Mouse (Mus musculus): ENCODE data around the gene Dhx58. TPM values are rescaled to one million over a fixed set of nuclear protein-coding genes. Genes with fewer than 3 reads are reported as not detected.

The Dhx58 gene
- total RNA-seq (2014; rRNA removed) (8.1 and 11.9 TPM in 2 replicates), polyA plus RNA-seq (2012; rRNA removed) (9.2 and 16.3 TPM in 2 replicates)

GRCm38 (mm10) chr11:100703851-100704531, at the start of gene Dhx58:
TSS of gene Dhx58 (minus strand) at chr11:100704271.
- Histone ChIP-seq H3K9ac (ENCODE audit: low read depth, low read length) (peak within 1 kb of the TSS; percentile 69), H3K79me2 (ENCODE audit: control insufficient read depth, insufficient read depth, low read length) (no peaks in the 10 kb centered on the region), H3K27me3 (ENCODE audit: control insufficient read depth, insufficient read depth, low read length) (no peaks in the 10 kb centered on the region), H3K4me3 (ENCODE audit: insufficient read depth, low read depth, low read length) (peak within 1 kb of the TSS; percentile 46), H3K27ac (replicated peaks; ENCODE audit: insufficient read depth, low read depth, low read length) (peak within 1 kb of the TSS; percentile 76), H3K36me3 (ENCODE audit: control insufficient read depth, insufficient read depth, low read length) (peaks cover 3% of the 10 kb centered on the region; the same call in 1 of the 2 replicates), H3K4me1 (ENCODE audit: control insufficient read depth, insufficient read depth, low read length) (peaks cover 16% of the 10 kb centered on the region)
- WGBS: 26% methylated on average over 7 of the region's 7 CpGs
- peak; percentile 91 for DNase-seq (ENCODE audit: extremely low read depth, low read depth, low spot score)
- TF ChIP-seq CTCF (IDR thresholded peaks at IDR 0.05; ENCODE audit: low read depth, low read length) (no peak), POLR2A (IDR thresholded peaks at IDR 0.05; ENCODE audit: extremely low read depth, insufficient read depth, low read length) (no peak)

- H3K27ac ChIP-seq (replicated peaks; ENCODE audit: insufficient read depth, low read depth, low read length): no peak overlapping the region
- no peaks in the 10 kb centered on the region for H3K27me3 ChIP-seq (ENCODE audit: control insufficient read depth, insufficient read depth, low read length)
- no peak overlapping the region for H3K4me3 ChIP-seq (ENCODE audit: insufficient read depth, low read depth, low read length)
- no peaks in the 10 kb centered on the region for H3K36me3 ChIP-seq (ENCODE audit: control insufficient read depth, insufficient read depth, low read length)
- 0 out of 2 replicates have a peak, but pooled peaks cover 3% of the 10 kb centered on the region for H3K4me1 ChIP-seq (ENCODE audit: control insufficient read depth, insufficient read depth, low read length)
- WGBS: 69% methylated on average over 10 of the region's 10 CpGs
- no peak overlapping the region for H3K9ac ChIP-seq (ENCODE audit: low read depth, low read length)
- H3K79me2 ChIP-seq (ENCODE audit: control insufficient read depth, insufficient read depth, low read length): no peaks in the 10 kb centered on the region
- DNase-seq (ENCODE audit: extremely low read depth, low read depth, low spot score): no peak
- no peak for TF ChIP-seq POLR2A (IDR thresholded peaks at IDR 0.05; ENCODE audit: extremely low read depth, insufficient read depth, low read length)
- TF ChIP-seq CTCF (IDR thresholded peaks at IDR 0.05; ENCODE audit: low read depth, low read length): no peak
Measured at GRCm38 (mm10) chr11:100752294-100752693, 48.2 kb upstream of the Dhx58 start.

GRCm38 (mm10) chr11:100750127-100750526, 46.1 kb upstream of the Dhx58 start:
- no peak for DNase-seq (ENCODE audit: extremely low read depth, low read depth, low spot score)
- Histone ChIP-seq H3K4me3 (ENCODE audit: insufficient read depth, low read depth, low read length) (no peak overlapping the region), H3K4me1 (ENCODE audit: control insufficient read depth, insufficient read depth, low read length) (0 out of 2 replicates have a peak, but pooled peaks cover 3% of the 10 kb centered on the region), H3K79me2 (ENCODE audit: control insufficient read depth, insufficient read depth, low read length) (no peaks in the 10 kb centered on the region), H3K9ac (ENCODE audit: low read depth, low read length) (no peak overlapping the region), H3K27me3 (ENCODE audit: control insufficient read depth, insufficient read depth, low read length) (no peaks in the 10 kb centered on the region), H3K27ac (replicated peaks; ENCODE audit: insufficient read depth, low read depth, low read length) (no peak overlapping the region), H3K36me3 (ENCODE audit: control insufficient read depth, insufficient read depth, low read length) (no peaks in the 10 kb centered on the region)
- TF ChIP-seq CTCF (IDR thresholded peaks at IDR 0.05; ENCODE audit: low read depth, low read length) (no peak), POLR2A (IDR thresholded peaks at IDR 0.05; ENCODE audit: extremely low read depth, insufficient read depth, low read length) (no peak)
- WGBS: 90% methylated on average over 16 of the region's 16 CpGs

- no peak overlapping the region for H3K4me3 ChIP-seq (ENCODE audit: insufficient read depth, low read depth, low read length)
- WGBS: 45% methylated on average over 25 of the region's 25 CpGs
- H3K27me3 ChIP-seq (ENCODE audit: control insufficient read depth, insufficient read depth, low read length): no peaks in the 10 kb centered on the region
- no peaks in the 10 kb centered on the region for H3K79me2 ChIP-seq (ENCODE audit: control insufficient read depth, insufficient read depth, low read length)
- 0 out of 2 replicates have a peak, but pooled peaks cover 3% of the 10 kb centered on the region for H3K4me1 ChIP-seq (ENCODE audit: control insufficient read depth, insufficient read depth, low read length)
- no peak for DNase-seq (ENCODE audit: extremely low read depth, low read depth, low spot score)
- no peak overlapping the region for H3K9ac ChIP-seq (ENCODE audit: low read depth, low read length)
- TF ChIP-seq CTCF (IDR thresholded peaks at IDR 0.05; ENCODE audit: low read depth, low read length) (no peak), POLR2A (IDR thresholded peaks at IDR 0.05; ENCODE audit: extremely low read depth, insufficient read depth, low read length) (no peak)
- H3K36me3 ChIP-seq (ENCODE audit: control insufficient read depth, insufficient read depth, low read length): no peaks in the 10 kb centered on the region
- no peak overlapping the region for H3K27ac ChIP-seq (replicated peaks; ENCODE audit: insufficient read depth, low read depth, low read length)
Measured at GRCm38 (mm10) chr11:100749469-100749868, 45.4 kb upstream of the Dhx58 start.

- DNase-seq (ENCODE audit: extremely low read depth, low read depth, low spot score): no peak
- TF ChIP-seq POLR2A (IDR thresholded peaks at IDR 0.05; ENCODE audit: extremely low read depth, insufficient read depth, low read length) (no peak), CTCF (IDR thresholded peaks at IDR 0.05; ENCODE audit: low read depth, low read length) (no peak)
- H3K27me3 ChIP-seq (ENCODE audit: control insufficient read depth, insufficient read depth, low read length): no peaks in the 10 kb centered on the region
- no peak overlapping the region for H3K4me3 ChIP-seq (ENCODE audit: insufficient read depth, low read depth, low read length)
- H3K79me2 ChIP-seq (ENCODE audit: control insufficient read depth, insufficient read depth, low read length): no peaks in the 10 kb centered on the region
- WGBS: 81% methylated on average over 4 of the region's 4 CpGs
- no peaks in the 10 kb centered on the region for H3K36me3 ChIP-seq (ENCODE audit: control insufficient read depth, insufficient read depth, low read length)
- H3K27ac ChIP-seq (replicated peaks; ENCODE audit: insufficient read depth, low read depth, low read length): no peak overlapping the region
- H3K9ac ChIP-seq (ENCODE audit: low read depth, low read length): no peak overlapping the region
- 0 out of 2 replicates have a peak, but pooled peaks cover 3% of the 10 kb centered on the region for H3K4me1 ChIP-seq (ENCODE audit: control insufficient read depth, insufficient read depth, low read length)
Measured at GRCm38 (mm10) chr11:100748620-100749019, 44.5 kb upstream of the Dhx58 start.

GRCm38 (mm10) chr11:100747114-100747513, 43.0 kb upstream of the Dhx58 start:
- Histone ChIP-seq H3K27me3 (ENCODE audit: control insufficient read depth, insufficient read depth, low read length) (no peaks in the 10 kb centered on the region), H3K36me3 (ENCODE audit: control insufficient read depth, insufficient read depth, low read length) (no peaks in the 10 kb centered on the region), H3K79me2 (ENCODE audit: control insufficient read depth, insufficient read depth, low read length) (no peaks in the 10 kb centered on the region), H3K4me1 (ENCODE audit: control insufficient read depth, insufficient read depth, low read length) (0 out of 2 replicates have a peak, but pooled peaks cover 3% of the 10 kb centered on the region), H3K27ac (replicated peaks; ENCODE audit: insufficient read depth, low read depth, low read length) (no peak overlapping the region), H3K9ac (ENCODE audit: low read depth, low read length) (no peak overlapping the region), H3K4me3 (ENCODE audit: insufficient read depth, low read depth, low read length) (no peak overlapping the region)
- WGBS: 17% methylated on average over 5 of the region's 5 CpGs
- TF ChIP-seq POLR2A (IDR thresholded peaks at IDR 0.05; ENCODE audit: extremely low read depth, insufficient read depth, low read length) (no peak), CTCF (IDR thresholded peaks at IDR 0.05; ENCODE audit: low read depth, low read length) (no peak)
- DNase-seq (ENCODE audit: extremely low read depth, low read depth, low spot score): peak; percentile 79
